Mouse (Mus musculus) olfactory bulb, adult 2 months (tissue): ENCODE measurements around the gene Ssh1.

Source experiments
- CTCF ChIP-seq: fragments of 200-500 bp; IDR thresholded peaks from 2 replicates; pipeline ENCODE4 v1.5.1; 2012; ENCODE audit warnings: low read depth, mild to moderate bottlenecking, low read length, moderate library complexity; ENCODE audit not compliant: insufficient read depth
- POLR2A ChIP-seq: fragments of 200-500 bp; IDR thresholded peaks from 2 replicates; pipeline ENCODE4 v1.6.1; 2012; ENCODE audit warnings: mild to moderate bottlenecking, low read depth, low read length, moderate library complexity; ENCODE audit not compliant: insufficient read depth

DNA sequence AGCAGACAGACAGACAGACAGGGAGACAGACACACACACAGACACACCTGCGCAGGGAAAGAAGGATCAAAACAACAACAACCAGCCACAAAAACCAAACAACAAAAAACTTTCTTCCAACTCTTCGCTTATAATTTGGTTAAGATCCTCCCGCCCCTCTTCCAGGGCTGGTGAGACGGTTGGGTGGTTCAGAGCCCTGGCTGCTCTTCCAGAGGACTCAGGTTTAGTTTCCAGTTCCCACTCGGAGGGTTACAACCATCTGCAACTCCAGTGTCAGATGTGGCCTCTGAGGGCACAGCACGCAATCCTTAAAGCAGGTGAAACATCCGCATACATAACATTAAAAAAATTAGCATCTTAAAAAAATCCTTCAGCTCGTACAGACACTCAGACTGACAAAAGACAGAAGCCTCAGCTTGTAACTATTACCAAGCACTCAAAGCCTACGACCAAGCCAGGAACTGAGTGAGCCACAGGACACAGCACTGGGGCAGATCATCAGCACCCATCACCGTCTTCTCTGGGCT is 22.2 kb downstream of the Ssh1 start:
- TF ChIP-seq CTCF (no peak), POLR2A (no peak)
